Mouse (Mus musculus) spleen, adult 2 months (tissue): ENCODE data around the gene Rasl11a. TPM values are rescaled to one million over a fixed set of nuclear protein-coding genes. Genes with fewer than 3 reads are reported as not detected.
"Not testable (repeated sequence)": the region's sequence is repeated elsewhere in the genome, so short reads cannot be mapped to it uniquely, and the experiment has no call there.

Experiments used
- DNase-seq, 2 experiments: peaks; one replicate each; pipeline versions ENCODE4 v3.0.0 to v3.0.0-alpha.2; 2012 to 2021; ENCODE audit warnings: low spot score in 2 of 2, low read depth in 1 of 2
- H3K27ac ChIP-seq: fragments of 200-500 bp; 2 replicates; pipeline ENCODE4 v1.5.1; 2012; ENCODE audit warnings: low read length, inconsistent platforms; ENCODE audit not compliant: insufficient read depth
- H3K27me3 ChIP-seq: fragments of 200-500 bp; 2 replicates; pipeline ENCODE4 v1.6.1; 2012; ENCODE audit warnings: mild to moderate bottlenecking, moderate library complexity, low read length, inconsistent platforms; ENCODE audit not compliant: control insufficient read depth, insufficient read depth
- H3K36me3 ChIP-seq: fragments of 200-500 bp; 2 replicates; pipeline ENCODE4 v1.6.1; 2012; ENCODE audit warnings: mild to moderate bottlenecking, low read length, inconsistent platforms; ENCODE audit not compliant: control insufficient read depth, insufficient read depth
- H3K4me1 ChIP-seq: fragments of 200-500 bp; 2 replicates; pipeline ENCODE4 v1.6.1; 2011; ENCODE audit warnings: inconsistent platforms; ENCODE audit not compliant: control insufficient read depth, insufficient read depth, insufficient read length
- H3K4me3 ChIP-seq: fragments of 200-500 bp; 2 replicates; pipeline ENCODE4 v1.5.1; 2011; ENCODE audit warnings: mild to moderate bottlenecking, inconsistent platforms; ENCODE audit not compliant: insufficient read depth, insufficient read length; ENCODE audit errors: extremely low read depth
- CTCF ChIP-seq: fragments of 200-500 bp; IDR thresholded peaks from 2 replicates; pipeline ENCODE4 v1.5.1; 2011; ENCODE audit warnings: mild to moderate bottlenecking, inconsistent platforms; ENCODE audit not compliant: insufficient read depth, insufficient read length, insufficient replicate concordance; ENCODE audit errors: extremely low read depth
- POLR2A ChIP-seq: fragments of 200-500 bp; IDR thresholded peaks from 2 replicates; pipeline ENCODE4 v1.6.1; 2011; ENCODE audit warnings: low read depth, low read length, inconsistent platforms
- WGBS: fragments of 180-500 bp; shearing (Covaris S2); methylation state at CpG from one replicate; pipeline ENCODE4 v1.1.7; 2018; 5-methylcytosine and 5-hydroxymethylcytosine counted together
- polyA plus RNA-seq: library from polyadenylated mRNA; depleted of rRNA; stranded (reverse); fragments of >200 nt; gene quantifications from 2 replicates; pipeline ENCODE4 v1.2.3, GENCODE M21; 2012; rRNA removed

The Rasl11a gene
- polyA plus RNA-seq, 1 experiment = 8.2 TPM

GRCm38 (mm10) chr5:146883486-146884272, 38.8 kb downstream of the Rasl11a start:
- no peaks in the 10 kb centered on the region for H3K36me3 ChIP-seq
- no peak for DNase-seq
- H3K27me3 ChIP-seq = no peaks in the 10 kb centered on the region
- H3K4me1 ChIP-seq = no peaks in the 10 kb centered on the region
- no peak overlapping the region for H3K27ac ChIP-seq
- 92% methylated on average over 15 of the region's 15 CpGs for WGBS
- no peak overlapping the region for H3K4me3 ChIP-seq
- TF ChIP-seq CTCF (no peak), POLR2A (no peak)

- DNase-seq = no peak
- 29% methylated on average over 14 of the region's 14 CpGs for WGBS
- no peak overlapping the region for H3K4me3 ChIP-seq
Measured at GRCm38 (mm10) chr5:146891127-146891526, 46.3 kb downstream of the Rasl11a start.

GRCm38 (mm10) chr5:146892904-146893303, 48.0 kb downstream of the Rasl11a start:
- Histone ChIP-seq H3K27ac (no peak overlapping the region), H3K4me3 (no peak overlapping the region), H3K4me1 (peaks cover 4% of the 10 kb centered on the region; the same call in 1 of the 2 replicates), H3K27me3 (no peaks in the 10 kb centered on the region), H3K36me3 (no peaks in the 10 kb centered on the region)
- 93% methylated on average over 4 of the region's 4 CpGs for WGBS
- DNase-seq = no peak
- TF ChIP-seq CTCF (no peak), POLR2A (no peak)

More at GRCm38 (mm10) chr5:146891127-146891526, 46.3 kb downstream of the Rasl11a start:
- no peaks in the 10 kb centered on the region for H3K4me1 ChIP-seq
- no peak overlapping the region for H3K27ac ChIP-seq
- TF ChIP-seq CTCF (0 out of 2 replicates have a peak, but pooled peaks have one; percentile 14), POLR2A (no peak)
- H3K36me3 ChIP-seq = no peaks in the 10 kb centered on the region
- H3K27me3 ChIP-seq = no peaks in the 10 kb centered on the region

- 89% methylated on average over 11 of the region's 11 CpGs for WGBS
- Histone ChIP-seq H3K4me1 (peaks cover 4% of the 10 kb centered on the region; the same call in 1 of the 2 replicates), H3K4me3 (no peak overlapping the region), H3K36me3 (no peaks in the 10 kb centered on the region), H3K27ac (no peak overlapping the region), H3K27me3 (no peaks in the 10 kb centered on the region)
- TF ChIP-seq POLR2A = no peak
- 0 out of 2 replicates have a peak, but pooled peaks have one; percentile 16 for TF ChIP-seq CTCF
- no peak for DNase-seq
Measured at GRCm38 (mm10) chr5:146893478-146894182, 48.8 kb downstream of the Rasl11a start.

- not testable (repeated sequence) for DNase-seq, H3K4me1 ChIP-seq, H3K27ac ChIP-seq, H3K4me3 ChIP-seq, H3K36me3 ChIP-seq, H3K27me3 ChIP-seq
- WGBS = 95% methylated on average over 15 of the region's 16 CpGs
Measured at GRCm38 (mm10) chr5:146895667-146896066, 50.8 kb downstream of the Rasl11a start.

GRCm38 (mm10) chr5:146896973-146897372, 52.1 kb downstream of the Rasl11a start:
- peaks cover 4% of the 10 kb centered on the region; the same call in 1 of the 2 replicates for H3K4me1 ChIP-seq
- no peak overlapping the region; the same call in 1 of the 2 replicates for H3K27ac ChIP-seq
- peak overlapping the region; percentile 52 for H3K4me3 ChIP-seq
- no peaks in the 10 kb centered on the region for H3K36me3 ChIP-seq
- peak in 1 of 2 experiments; percentile 34 for DNase-seq
- TF ChIP-seq CTCF (no peak), POLR2A (no peak)
- no peaks in the 10 kb centered on the region for H3K27me3 ChIP-seq
- WGBS = 19% methylated on average over 13 of the region's 13 CpGs

Other genes with a start within 250 kb of the Rasl11a start
- gene Usp12, start 50.1 kb upstream of the Rasl11a start, polyA plus RNA-seq = 14.0 and 14.3 TPM in 2 replicates
- gene Rpl21, start 12.2 kb upstream of the Rasl11a start, polyA plus RNA-seq = 54.0 and 59.1 TPM in 2 replicates
- gene Gtf3a, start 103.6 kb downstream of the Rasl11a start, polyA plus RNA-seq = 40.5 and 74.9 TPM in 2 replicates
- 6.7 and 6.8 TPM in 2 replicates for gene Mtif3, start 118.7 kb downstream of the Rasl11a start, polyA plus RNA-seq
- gene Lnx2, start 231.5 kb downstream of the Rasl11a start, polyA plus RNA-seq = 21.3 and 35.7 TPM in 2 replicates
- 24.2 and 30.5 TPM in 2 replicates for gene Polr1d, start 232.0 kb downstream of the Rasl11a start, polyA plus RNA-seq